Mouse (Mus musculus) myocyte (in vitro differentiated cells): ENCODE results near the gene Sh3bgr.

Experiments
- CEBPB ChIP-seq: IDR thresholded peaks from 2 replicates; pipeline ENCODE4 v1.6.1; 2011; ENCODE audit warnings: mild to moderate bottlenecking, moderate library complexity; ENCODE audit not compliant: poor library complexity, insufficient read depth, severe bottlenecking
- E2F4 ChIP-seq: IDR thresholded peaks from one replicate; pipeline ENCODE4 v1.6.1; 2011; ENCODE audit warnings: mild to moderate bottlenecking, control low read depth, moderate library complexity; ENCODE audit not compliant: insufficient read depth
- MYOD1 ChIP-seq, 3 experiments: IDR thresholded peaks; one replicate each; pipeline ENCODE4 v1.6.1; 2011; ENCODE audit warnings: control low read depth in 2 of 3, low read depth in 2 of 3, mild to moderate bottlenecking in 2 of 3, moderate library complexity in 1 of 3; ENCODE audit not compliant: insufficient read length in 2 of 3, control insufficient read depth in 1 of 3
- POLR2A ChIP-seq: IDR thresholded peaks from one replicate; pipeline ENCODE4 v1.6.1; 2011; ENCODE audit warnings: low read depth, mild to moderate bottlenecking, control low read depth, moderate library complexity; ENCODE audit not compliant: insufficient read length
- POLR2AphosphoS2 ChIP-seq: IDR thresholded peaks from one replicate; pipeline ENCODE4 v1.6.1; 2011; ENCODE audit warnings: low read depth, control low read depth; ENCODE audit not compliant: insufficient read length
- TCF12 ChIP-seq: IDR thresholded peaks from one replicate; pipeline ENCODE4 v1.6.1; 2011; ENCODE audit warnings: mild to moderate bottlenecking, control low read depth; ENCODE audit not compliant: poor library complexity, insufficient read depth, severe bottlenecking
- USF1 ChIP-seq: IDR thresholded peaks from one replicate; pipeline ENCODE4 v1.6.1; 2011; ENCODE audit warnings: low read depth, mild to moderate bottlenecking, control low read depth, moderate library complexity

DNA sequence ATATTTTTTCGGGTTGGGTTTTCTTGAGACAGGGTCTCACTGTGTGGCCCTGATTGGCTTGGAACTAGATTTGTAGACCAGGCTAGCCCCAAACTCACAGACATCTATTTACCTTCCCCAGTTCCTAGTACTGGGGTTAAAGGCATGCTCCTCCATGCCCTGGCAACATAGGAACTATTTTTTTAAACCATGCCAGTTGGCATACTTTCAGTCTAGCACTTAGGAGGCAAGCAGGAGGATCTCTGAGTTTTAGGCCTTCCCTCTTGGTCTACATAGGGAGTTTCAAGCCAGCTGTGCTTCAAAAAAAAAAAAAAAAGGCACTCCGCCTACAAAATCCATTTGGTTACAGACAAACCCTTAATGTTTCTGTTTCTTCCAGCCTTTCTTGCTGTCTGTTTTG, 45.8 kb upstream of the Sh3bgr start:
- TF ChIP-seq CEBPB (no peak), POLR2A (no peak), USF1 (no peak), E2F4 (no peak), POLR2AphosphoS2 (no peak), MYOD1 (IDR thresholded peaks at IDR 0.05; ENCODE audit: control insufficient read depth in 1 of 3, insufficient read length in 2 of 3, low read depth in 2 of 3) (no peak), TCF12 (no peak)
